In the genomic region with DNA sequence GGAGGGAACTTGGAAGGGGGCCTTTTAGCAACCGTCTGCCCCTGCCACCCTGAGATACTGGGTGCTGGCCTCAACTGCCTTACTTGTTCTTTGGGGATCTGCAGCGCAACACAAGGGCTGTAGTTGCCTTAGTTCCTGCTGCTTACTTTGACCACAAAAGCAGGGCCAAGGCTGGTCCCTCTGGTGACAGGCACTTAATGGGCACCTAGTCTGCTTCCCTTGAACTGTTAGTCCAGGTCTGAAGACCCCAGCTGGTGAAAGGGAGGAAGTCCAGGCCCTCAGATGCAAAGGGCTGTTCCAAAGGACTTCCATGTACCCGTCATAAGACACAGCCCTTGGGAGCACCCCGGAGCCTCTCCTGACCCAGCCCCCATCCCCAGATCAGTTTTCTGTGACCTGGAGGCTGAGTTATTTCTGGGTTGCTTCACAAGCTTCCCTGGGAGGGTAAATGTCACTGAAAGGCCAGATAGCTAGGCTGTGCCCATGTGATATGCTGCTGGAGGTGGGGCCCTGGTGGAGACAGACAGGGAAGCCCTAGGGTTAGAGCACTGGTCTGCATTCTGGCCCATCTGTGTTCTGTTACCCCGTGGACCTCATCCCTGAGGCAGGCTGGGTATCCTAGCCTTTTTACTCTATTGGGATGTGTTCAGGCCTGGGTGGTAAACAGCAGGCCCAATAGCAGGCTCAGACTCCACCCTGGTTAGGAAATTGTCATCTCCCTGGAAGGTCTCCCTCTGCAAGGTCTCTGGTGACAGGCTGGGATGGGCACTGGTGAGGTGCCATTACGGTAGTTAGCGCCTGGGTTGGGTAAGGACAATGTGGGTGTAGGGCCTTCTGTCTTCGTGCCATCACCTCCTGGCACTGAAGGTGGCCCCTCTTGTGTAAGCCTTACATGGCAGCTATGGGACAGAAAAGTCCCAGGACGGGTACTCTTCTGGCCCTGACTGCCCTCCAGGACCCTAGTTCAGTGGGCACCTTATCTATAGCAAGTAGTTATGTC, we compare ENCODE assay signal across 8 mouse cellular contexts. TPM values are rescaled to one million over a fixed set of nuclear protein-coding genes. Genes with fewer than 3 reads are reported as not detected.
DNase-seq lines count a peak whose midpoint lies in the region; ATAC-seq and TF ChIP-seq lines count a peak whose summit lies in the region.

No protein-coding gene starts in this region.

- ATAC-seq in kidney, embryonic 16.5 days (ENCODE audit: low FRiP score, low TSS enrichment) = no peak
- ATAC-seq in embryonic facial prominence, embryonic 15.5 days (ENCODE audit: insufficient number of reproducible peaks, low FRiP score, low TSS enrichment, low read depth) = no peak
- no peak for ATAC-seq in intestine, embryonic 16.5 days

- peaks cover 15% of the 10 kb centered on the region for H3K36me3 ChIP-seq in kidney, embryonic 16.5 days (ENCODE audit: insufficient read depth, low read length)
- peaks cover 22% of the 10 kb centered on the region for H3K36me3 ChIP-seq in embryonic facial prominence, embryonic 15.5 days
- peaks cover 9% of the 10 kb centered on the region; the same call in 1 of the 2 replicates for H3K36me3 ChIP-seq in intestine, embryonic 16.5 days (ENCODE audit: control insufficient read depth, insufficient read depth, low read length)
- H3K36me3 ChIP-seq in myocyte (ENCODE audit: control insufficient read depth, insufficient read depth) = no peaks in the 10 kb centered on the region

- H3ac ChIP-seq in myocyte (ENCODE audit: control insufficient read depth, insufficient read length) = no peak overlapping the region

- H3K79me2 ChIP-seq in myocyte (ENCODE audit: control insufficient read depth, insufficient read depth) = no peaks in the 10 kb centered on the region

- H3K4me2 ChIP-seq in kidney, embryonic 16.5 days (replicated peaks; ENCODE audit: low read depth, low read length) = peak overlapping the region; percentile 74
- peak overlapping the region; percentile 79; the same call in 1 of the 2 replicates for H3K4me2 ChIP-seq in embryonic facial prominence, embryonic 15.5 days (replicated peaks)
- H3K4me2 ChIP-seq in intestine, embryonic 16.5 days (ENCODE audit: low read depth, low read length) = peak overlapping the region; percentile 83
- peak overlapping the region; percentile 79 for H3K4me2 ChIP-seq in myocyte (ENCODE audit: low read depth)

- peaks cover 4% of the 10 kb centered on the region; the same call in 1 of the 2 replicates for H3K27me3 ChIP-seq in kidney, embryonic 16.5 days (ENCODE audit: insufficient read depth, low read length)
- H3K27me3 ChIP-seq in embryonic facial prominence, embryonic 15.5 days = 0 out of 2 replicates have a peak, but pooled peaks cover 7% of the 10 kb centered on the region
- no peaks in the 10 kb centered on the region for H3K27me3 ChIP-seq in intestine, embryonic 16.5 days (replicated peaks; ENCODE audit: control insufficient read depth, insufficient read depth, low read length)
- no peaks in the 10 kb centered on the region for H3K27me3 ChIP-seq in myocyte (ENCODE audit: control insufficient read depth, insufficient read depth, insufficient read length)

- no peak overlapping the region; the same call in 1 of the 2 replicates for H3K4me3 ChIP-seq in kidney, embryonic 16.5 days (ENCODE audit: low read length)
- peak overlapping the region; percentile 58 for H3K4me3 ChIP-seq in embryonic facial prominence, embryonic 15.5 days (replicated peaks)
- no peak overlapping the region for H3K4me3 ChIP-seq in intestine, embryonic 16.5 days (ENCODE audit: low read length)
- H3K4me3 ChIP-seq in myocyte = peak overlapping the region; percentile 26

- no peak overlapping the region; the same call in 1 of the 2 replicates for H3K27ac ChIP-seq in kidney, embryonic 16.5 days (ENCODE audit: low read length)
- no peak overlapping the region for H3K27ac ChIP-seq in embryonic facial prominence, embryonic 15.5 days (replicated peaks)
- no peak overlapping the region for H3K27ac ChIP-seq in intestine, embryonic 16.5 days (ENCODE audit: low read length)

- no peaks in the 10 kb centered on the region for H3K9me3 ChIP-seq in kidney, embryonic 16.5 days (ENCODE audit: low read length)
- no peaks in the 10 kb centered on the region for H3K9me3 ChIP-seq in embryonic facial prominence, embryonic 15.5 days (replicated peaks)
- no peaks in the 10 kb centered on the region for H3K9me3 ChIP-seq in intestine, embryonic 16.5 days (ENCODE audit: control insufficient read depth, low read length)

- WGBS in kidney, embryonic 16.5 days = 75% methylated on average over 9 of the region's 9 CpGs
- WGBS in embryonic facial prominence, embryonic 15.5 days = 73% methylated on average over 9 of the region's 9 CpGs
- WGBS in intestine, embryonic 16.5 days = 84% methylated on average over 9 of the region's 9 CpGs

- no peak for DNase-seq in kidney, adult 18-20 months
- DNase-seq in cerebellum, adult 18-20 months = no peak
- DNase-seq in testis, postnatal 10 days (ENCODE audit: low spot score) = no peak
- DNase-seq in layer of hippocampus, adult 8-10 months (ENCODE audit: low spot score in 2 of 2) = no peak

- H3K9ac ChIP-seq in kidney, embryonic 16.5 days (replicated peaks; ENCODE audit: low read length) = no peak overlapping the region
- no peak overlapping the region for H3K9ac ChIP-seq in embryonic facial prominence, embryonic 15.5 days
- 0 out of 2 replicates have a peak overlapping the region, but pooled peaks have one; percentile 2 for H3K9ac ChIP-seq in intestine, embryonic 16.5 days (ENCODE audit: low read depth, low read length)

- TF ChIP-seq POLR2A in myocyte (IDR thresholded peaks at IDR 0.05; ENCODE audit: insufficient read length, low read depth) = no peak

- H3K4me1 ChIP-seq in kidney, embryonic 16.5 days (ENCODE audit: insufficient read depth, low read length) = peaks cover 33% of the 10 kb centered on the region
- H3K4me1 ChIP-seq in embryonic facial prominence, embryonic 15.5 days = peaks cover 48% of the 10 kb centered on the region
- peaks cover 39% of the 10 kb centered on the region for H3K4me1 ChIP-seq in intestine, embryonic 16.5 days (ENCODE audit: control insufficient read depth, insufficient read depth, low read length)

TF ChIP-seq in myocyte, 11 proteins besides CTCF, POLR2A, EP300 and RAD21:
- no peak for TF ChIP-seq TCF12 (IDR thresholded peaks at IDR 0.05; ENCODE audit: insufficient read depth, poor library complexity, severe bottlenecking)
- no peak for TF ChIP-seq E2F4 (IDR thresholded peaks at IDR 0.05; ENCODE audit: insufficient read depth)
- no peak for TF ChIP-seq MYOD1 (IDR thresholded peaks at IDR 0.05; ENCODE audit: control insufficient read depth in 1 of 3, insufficient read length in 2 of 3, low read depth in 2 of 3)
- TF ChIP-seq POLR2AphosphoS2 (IDR thresholded peaks at IDR 0.05; ENCODE audit: insufficient read length, low read depth) = peak; percentile 24
- no peak for TF ChIP-seq MAX (IDR thresholded peaks at IDR 0.05; ENCODE audit: low read depth)
- no peak for TF ChIP-seq MYOG (IDR thresholded peaks at IDR 0.05; ENCODE audit: control insufficient read depth in 1 of 3, insufficient read depth in 1 of 3, insufficient read length in 2 of 3, low read depth in 2 of 3)
- no peak for TF ChIP-seq REST (IDR thresholded peaks at IDR 0.05; ENCODE audit: insufficient read depth, insufficient read length)
- TF ChIP-seq CEBPB (IDR thresholded peaks at IDR 0.05; ENCODE audit: insufficient read depth, poor library complexity, severe bottlenecking) = no peak
- TF ChIP-seq TCF3 (IDR thresholded peaks at IDR 0.05; ENCODE audit: insufficient read length, low read depth) = no peak
TF ChIP-seq in myocyte: peak in this region for 1.

RNA-seq across cellular contexts. Expression of gene Slc16a3, which starts 3.8 kb away (rescaled TPM):
- 63.5 and 66.4 TPM in 2 replicates for polyA plus RNA-seq in kidney, embryonic 16.5 days (2015; fragmentation: Nextera tagmentation; extraction: Ambion mirVana)
- polyA plus RNA-seq in embryonic facial prominence, embryonic 15.5 days (2015; fragmentation: Nextera tagmentation; extraction: Ambion mirVana) = 67.2 and 72.2 TPM in 2 replicates
- 83.8 and 92.6 TPM in 2 replicates for polyA plus RNA-seq in intestine, embryonic 16.5 days (2015; fragmentation: Nextera tagmentation; extraction: Ambion mirVana)
- polyA plus RNA-seq in myocyte (2012; fragmentation: generic; extraction: Trizol) = 9.7 TPM
- total RNA-seq in layer of hippocampus, adult 8-10 months (2022) = 10 to 100 TPM in 1 of 4 experiments, 1 to 10 TPM in 3; 2.1 to 11.0 (median 7.0) TPM

RNA-seq across cellular contexts. Expression of gene Ccdc57, which starts 19.4 kb away (rescaled TPM):
- 8.6 and 9.2 TPM in 2 replicates for polyA plus RNA-seq in kidney, embryonic 16.5 days (2015; fragmentation: Nextera tagmentation; extraction: Ambion mirVana)
- polyA plus RNA-seq in embryonic facial prominence, embryonic 15.5 days (2015; fragmentation: Nextera tagmentation; extraction: Ambion mirVana) = 6.2 and 7.4 TPM in 2 replicates
- 3.6 and 4.3 TPM in 2 replicates for polyA plus RNA-seq in intestine, embryonic 16.5 days (2015; fragmentation: Nextera tagmentation; extraction: Ambion mirVana)
- polyA plus RNA-seq in myocyte (2012; fragmentation: generic; extraction: Trizol) = 1.8 TPM
- 10 to 100 TPM in 1 of 4 experiments, 1 to 10 TPM in 3; 9.0 to 10.0 (median 9.5) TPM for total RNA-seq in layer of hippocampus, adult 8-10 months (2022)

RNA-seq across cellular contexts. Expression of gene Csnk1d, which starts 39.1 kb away (rescaled TPM):
- polyA plus RNA-seq in kidney, embryonic 16.5 days (2015; fragmentation: Nextera tagmentation; extraction: Ambion mirVana) = 150 and 154 TPM in 2 replicates
- polyA plus RNA-seq in embryonic facial prominence, embryonic 15.5 days (2015; fragmentation: Nextera tagmentation; extraction: Ambion mirVana) = 123 and 125 TPM in 2 replicates
- 93.9 and 97.7 TPM in 2 replicates for polyA plus RNA-seq in intestine, embryonic 16.5 days (2015; fragmentation: Nextera tagmentation; extraction: Ambion mirVana)
- polyA plus RNA-seq in myocyte (2012; fragmentation: generic; extraction: Trizol) = 79.5 TPM
- total RNA-seq in layer of hippocampus, adult 8-10 months (2022) = 100 to 1,000 TPM; 120 to 153 (median 134) TPM

Comparison
In these comparisons a context has a peak if more than half of its experiments do, and no peak if none do; other contexts are left out.
1. H3K4me3 ChIP-seq: peak in embryonic facial prominence, embryonic 15.5 days (single experiment) and myocyte (single experiment); none in kidney, embryonic 16.5 days (single experiment) and intestine, embryonic 16.5 days (single experiment).
2. Peak in every context shown above with its lines, with median percentiles within 50 percentile points of each other: H3K4me2 ChIP-seq.